Mouse (Mus musculus): Measurements from ENCODE around the gene Arhgdib.
"Not testable (repeated sequence)": the region's sequence is repeated elsewhere in the genome, so short reads cannot be mapped to it uniquely, and the experiment has no call there.

DNA sequence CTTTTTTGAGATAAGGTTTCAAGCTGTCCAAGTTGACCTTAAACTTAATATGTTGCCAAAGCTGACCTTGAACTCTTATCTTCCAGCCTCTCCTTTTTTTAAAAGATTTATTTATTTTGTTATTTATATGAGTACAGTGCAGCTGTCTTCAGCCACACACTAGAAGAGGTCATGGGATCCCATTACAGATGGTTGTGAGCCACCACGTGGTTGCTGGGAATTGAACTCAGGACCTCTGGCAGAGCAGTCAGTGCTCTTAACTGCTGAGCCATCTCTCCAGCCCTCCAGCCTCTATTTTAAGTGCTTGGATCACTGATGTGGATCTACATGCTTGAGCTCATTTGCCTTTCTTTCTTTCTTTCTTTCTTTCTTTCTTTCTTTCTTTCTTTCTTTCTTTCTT is 56.9 kb downstream of the Arhgdib start:
- not testable (repeated sequence) for TF ChIP-seq CTCF (IDR thresholded peaks at IDR 0.05); POLR2A (IDR thresholded peaks at IDR 0.05; ENCODE audit: insufficient read depth, low read depth, low read length); EP300 (IDR thresholded peaks at IDR 0.05; ENCODE audit: insufficient read depth, low read depth, low read length)

Measured in heart, adult 2 months (tissue).